Mouse (Mus musculus): ENCODE data around the gene Pip4k2a. TPM values are rescaled to one million over a fixed set of nuclear protein-coding genes. Genes with fewer than 3 reads are reported as not detected.

The Pip4k2a gene
- polyA plus RNA-seq, 2 experiments: 15.2 to 16.6 TPM

- ATAC-seq (ENCODE audit: insufficient read depth): no peak
These were observed 15.3 kb downstream of the Pip4k2a start for GRCm38 (mm10) chr2:18982581-18982980.

GRCm38 (mm10) chr2:18979675-18980074 is 18.3 kb downstream of the Pip4k2a start:
- H3K4me3 ChIP-seq (ENCODE audit: insufficient read depth in 1 of 2, low read depth in 2 of 2, low read length in 2 of 2): no peak overlapping the region
- ATAC-seq (ENCODE audit: insufficient read depth) (no peak), DNase-seq (ENCODE audit: low read depth in 3 of 3, low spot score in 3 of 3) (no peak)
- no peaks in the 10 kb centered on the region for H3K27me3 ChIP-seq (ENCODE audit: control insufficient read depth, insufficient read depth, low read length)
- TF ChIP-seq EP300 (IDR thresholded peaks at IDR 0.05; ENCODE audit: low read depth) (no peak), CTCF (IDR thresholded peaks at IDR 0.05; ENCODE audit: low read depth) (no peak)
- 84% methylated on average over 7 of the region's 7 CpGs for WGBS (ENCODE audit: insufficient replicate concordance)
- no peak overlapping the region for H3K9ac ChIP-seq (replicated peaks)
- H3K36me3 ChIP-seq (replicated peaks; ENCODE audit: control insufficient read depth, insufficient read depth, low read depth): no peaks in the 10 kb centered on the region
- H3K9me3 ChIP-seq (ENCODE audit: control insufficient read depth, low read length): no peaks in the 10 kb centered on the region
- peaks cover 13 to 24% of the 10 kb centered on the region in 2 experiments for H3K4me1 ChIP-seq (replicated peaks; ENCODE audit: control insufficient read depth in 2 of 2, insufficient read depth in 2 of 2, low read length in 1 of 2)
- H3K27ac ChIP-seq: no peak overlapping the region
- no peak overlapping the region for H3K4me2 ChIP-seq (ENCODE audit: low read depth)

More at GRCm38 (mm10) chr2:18982581-18982980, 15.3 kb downstream of the Pip4k2a start:
- Histone ChIP-seq H3K27ac (no peak overlapping the region), H3K4me3 (ENCODE audit: insufficient read depth in 1 of 2, low read depth in 2 of 2, low read length in 2 of 2) (no peak overlapping the region), H3K4me2 (ENCODE audit: low read depth) (no peak overlapping the region), H3K4me1 (replicated peaks; ENCODE audit: control insufficient read depth in 2 of 2, insufficient read depth in 2 of 2, low read length in 1 of 2) (peaks cover 0 to 10% of the 10 kb centered on the region in 2 experiments; a peak in 3 of 4 replicates), H3K27me3 (ENCODE audit: control insufficient read depth, insufficient read depth, low read length) (no peaks in the 10 kb centered on the region), H3K9me3 (ENCODE audit: control insufficient read depth, low read length) (no peaks in the 10 kb centered on the region), H3K9ac (replicated peaks) (no peak overlapping the region), H3K36me3 (replicated peaks; ENCODE audit: control insufficient read depth, insufficient read depth, low read depth) (no peaks in the 10 kb centered on the region)
- no peak for DNase-seq (ENCODE audit: low read depth in 3 of 3, low spot score in 3 of 3)
- TF ChIP-seq CTCF (IDR thresholded peaks at IDR 0.05; ENCODE audit: low read depth): no peak
- TF ChIP-seq EP300 (IDR thresholded peaks at IDR 0.05; ENCODE audit: low read depth): no peak
- WGBS (ENCODE audit: insufficient replicate concordance): 53% methylated on average over 6 of the region's 6 CpGs

GRCm38 (mm10) chr2:18979046-18979445 is 18.9 kb downstream of the Pip4k2a start:
- no peaks in the 10 kb centered on the region for H3K36me3 ChIP-seq (replicated peaks; ENCODE audit: control insufficient read depth, insufficient read depth, low read depth)
- TF ChIP-seq CTCF (IDR thresholded peaks at IDR 0.05; ENCODE audit: low read depth): no peak
- no peak for TF ChIP-seq EP300 (IDR thresholded peaks at IDR 0.05; ENCODE audit: low read depth)
- 80% methylated on average over 4 of the region's 4 CpGs for WGBS (ENCODE audit: insufficient replicate concordance)
- H3K4me3 ChIP-seq (ENCODE audit: insufficient read depth in 1 of 2, low read depth in 2 of 2, low read length in 2 of 2): no peak overlapping the region
- no peaks in the 10 kb centered on the region for H3K27me3 ChIP-seq (ENCODE audit: control insufficient read depth, insufficient read depth, low read length)
- no peak overlapping the region for H3K27ac ChIP-seq
- H3K9ac ChIP-seq (replicated peaks): no peak overlapping the region
- H3K4me1 ChIP-seq (replicated peaks; ENCODE audit: control insufficient read depth in 2 of 2, insufficient read depth in 2 of 2, low read length in 1 of 2): peaks cover 13 to 24% of the 10 kb centered on the region in 2 experiments
- H3K4me2 ChIP-seq (ENCODE audit: low read depth): no peak overlapping the region
- ATAC-seq (ENCODE audit: insufficient read depth) (no peak), DNase-seq (ENCODE audit: low read depth in 3 of 3, low spot score in 3 of 3) (no peak)
- no peaks in the 10 kb centered on the region for H3K9me3 ChIP-seq (ENCODE audit: control insufficient read depth, low read length)

- Histone ChIP-seq H3K27me3 (ENCODE audit: control insufficient read depth, insufficient read depth, low read length) (no peaks in the 10 kb centered on the region), H3K36me3 (replicated peaks; ENCODE audit: control insufficient read depth, insufficient read depth, low read depth) (no peaks in the 10 kb centered on the region), H3K9ac (replicated peaks) (no peak overlapping the region), H3K27ac (no peak overlapping the region), H3K9me3 (ENCODE audit: control insufficient read depth, low read length) (peaks cover 4% of the 10 kb centered on the region), H3K4me3 (ENCODE audit: insufficient read depth in 1 of 2, low read depth in 2 of 2, low read length in 2 of 2) (no peak overlapping the region), H3K4me1 (replicated peaks; ENCODE audit: control insufficient read depth in 2 of 2, insufficient read depth in 2 of 2, low read length in 1 of 2) (peaks cover 17 to 20% of the 10 kb centered on the region in 2 experiments), H3K4me2 (ENCODE audit: low read depth) (no peak overlapping the region)
- ATAC-seq (ENCODE audit: insufficient read depth): no peak
- WGBS (ENCODE audit: insufficient replicate concordance): 61% methylated on average over 10 of the region's 10 CpGs
- TF ChIP-seq CTCF (IDR thresholded peaks at IDR 0.05; ENCODE audit: low read depth) (no peak), EP300 (IDR thresholded peaks at IDR 0.05; ENCODE audit: low read depth) (no peak)
- DNase-seq (ENCODE audit: low read depth in 3 of 3, low spot score in 3 of 3): no peak
These were observed 20.6 kb downstream of the Pip4k2a start for GRCm38 (mm10) chr2:18977201-18977805.

GRCm38 (mm10) chr2:18976175-18976574 is 21.8 kb downstream of the Pip4k2a start:
- no peak for ATAC-seq (ENCODE audit: insufficient read depth)
- Histone ChIP-seq H3K36me3 (replicated peaks; ENCODE audit: control insufficient read depth, insufficient read depth, low read depth) (no peaks in the 10 kb centered on the region), H3K9ac (replicated peaks) (no peak overlapping the region), H3K4me1 (replicated peaks; ENCODE audit: control insufficient read depth in 2 of 2, insufficient read depth in 2 of 2, low read length in 1 of 2) (peaks cover 17 to 24% of the 10 kb centered on the region in 2 experiments), H3K27ac (no peak overlapping the region), H3K4me3 (ENCODE audit: insufficient read depth in 1 of 2, low read depth in 2 of 2, low read length in 2 of 2) (no peak overlapping the region), H3K4me2 (ENCODE audit: low read depth) (no peak overlapping the region), H3K27me3 (ENCODE audit: control insufficient read depth, insufficient read depth, low read length) (no peaks in the 10 kb centered on the region), H3K9me3 (ENCODE audit: control insufficient read depth, low read length) (peaks cover 4% of the 10 kb centered on the region)
- WGBS (ENCODE audit: insufficient replicate concordance): 73% methylated on average over 2 of the region's 2 CpGs
- DNase-seq (ENCODE audit: low read depth in 3 of 3, low spot score in 3 of 3): no peak
- no peak for TF ChIP-seq CTCF (IDR thresholded peaks at IDR 0.05; ENCODE audit: low read depth)
- TF ChIP-seq EP300 (IDR thresholded peaks at IDR 0.05; ENCODE audit: low read depth): no peak

Measured in liver, embryonic 14.5 days (tissue).